Mouse (Mus musculus): ENCODE data around the gene Col4a1. TPM values are rescaled to one million over a fixed set of nuclear protein-coding genes. Genes with fewer than 3 reads are reported as not detected.

Col4a1 gene
- polyA plus RNA-seq, 1 experiment from 2014 or later, result 213 TPM

DNA sequence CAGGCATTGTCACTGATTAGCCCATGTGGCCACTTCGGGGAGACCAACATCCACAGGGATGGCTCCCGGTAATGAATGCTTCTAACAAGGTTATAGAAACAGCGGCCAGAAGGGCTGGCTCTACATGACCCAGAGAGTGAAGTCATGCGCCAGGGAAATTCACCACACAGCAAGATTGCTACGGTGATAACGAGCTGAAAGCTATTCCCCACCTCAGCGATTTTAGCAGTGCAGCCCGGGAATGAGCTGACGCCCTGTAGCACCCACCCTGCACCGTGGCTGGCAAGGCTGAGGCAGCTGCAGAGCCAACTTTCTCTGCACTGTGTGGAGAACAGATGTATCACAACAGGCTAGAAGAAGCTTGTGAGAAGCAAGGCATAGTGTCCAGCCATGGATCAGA, 30.5 kb downstream of the Col4a1 start:
- Histone ChIP-seq H3K36me3 (ENCODE audit: control insufficient read depth, insufficient read depth) (peaks cover 4% of the 10 kb centered on the region; the same call in 1 of the 2 replicates), H3K4me3 (ENCODE audit: low read length) (no peak overlapping the region), H3K4me2 (ENCODE audit: low read depth, low read length) (no peak overlapping the region), H3K9ac (ENCODE audit: low read length) (no peak overlapping the region), H3K27ac (ENCODE audit: low read length) (no peak overlapping the region), H3K27me3 (ENCODE audit: control insufficient read depth, insufficient read depth, low read length) (no peaks in the 10 kb centered on the region), H3K4me1 (ENCODE audit: control insufficient read depth, insufficient read depth, low read length) (peaks cover 59% of the 10 kb centered on the region), H3K9me3 (replicated peaks; ENCODE audit: control insufficient read depth, low read length) (no peaks in the 10 kb centered on the region)
- no peak for ATAC-seq (replicated peaks; ENCODE audit: extremely low read depth, insufficient read depth, low FRiP score)
- WGBS, result 78% methylated on average over 10 of the region's 10 CpGs

- Histone ChIP-seq H3K4me2 (ENCODE audit: low read depth, low read length) (no peak overlapping the region), H3K27ac (ENCODE audit: low read length) (peak overlapping the region; percentile 31; the same call in 1 of the 2 replicates), H3K9ac (ENCODE audit: low read length) (no peak overlapping the region), H3K4me1 (ENCODE audit: control insufficient read depth, insufficient read depth, low read length) (peaks cover 61% of the 10 kb centered on the region), H3K4me3 (ENCODE audit: low read length) (no peak overlapping the region), H3K36me3 (ENCODE audit: control insufficient read depth, insufficient read depth) (peaks cover 4% of the 10 kb centered on the region; the same call in 1 of the 2 replicates), H3K27me3 (ENCODE audit: control insufficient read depth, insufficient read depth, low read length) (no peaks in the 10 kb centered on the region), H3K9me3 (replicated peaks; ENCODE audit: control insufficient read depth, low read length) (no peaks in the 10 kb centered on the region)
- ATAC-seq (replicated peaks; ENCODE audit: extremely low read depth, insufficient read depth, low FRiP score), result no peak
- WGBS, result 78% methylated on average over 10 of the region's 10 CpGs
Observed at GRCm38 (mm10) chr8:11280721-11281268, 31.8 kb downstream of the Col4a1 start.

GRCm38 (mm10) chr8:11279296-11279826, 33.3 kb downstream of the Col4a1 start:
- Histone ChIP-seq H3K27ac (ENCODE audit: low read length) (peak overlapping the region; percentile 53), H3K4me1 (ENCODE audit: control insufficient read depth, insufficient read depth, low read length) (peaks cover 73% of the 10 kb centered on the region), H3K4me2 (ENCODE audit: low read depth, low read length) (peak overlapping the region; percentile 49), H3K9ac (ENCODE audit: low read length) (peak overlapping the region; percentile 45), H3K4me3 (ENCODE audit: low read length) (peak overlapping the region; percentile 9; the same call in 1 of the 2 replicates), H3K9me3 (replicated peaks; ENCODE audit: control insufficient read depth, low read length) (no peaks in the 10 kb centered on the region), H3K36me3 (ENCODE audit: control insufficient read depth, insufficient read depth) (peaks cover 4% of the 10 kb centered on the region; the same call in 1 of the 2 replicates), H3K27me3 (ENCODE audit: control insufficient read depth, insufficient read depth, low read length) (no peaks in the 10 kb centered on the region)
- WGBS, result 52% methylated on average over 20 of the region's 20 CpGs
- ATAC-seq (replicated peaks; ENCODE audit: extremely low read depth, insufficient read depth, low FRiP score), result peak; percentile 33

DNA sequence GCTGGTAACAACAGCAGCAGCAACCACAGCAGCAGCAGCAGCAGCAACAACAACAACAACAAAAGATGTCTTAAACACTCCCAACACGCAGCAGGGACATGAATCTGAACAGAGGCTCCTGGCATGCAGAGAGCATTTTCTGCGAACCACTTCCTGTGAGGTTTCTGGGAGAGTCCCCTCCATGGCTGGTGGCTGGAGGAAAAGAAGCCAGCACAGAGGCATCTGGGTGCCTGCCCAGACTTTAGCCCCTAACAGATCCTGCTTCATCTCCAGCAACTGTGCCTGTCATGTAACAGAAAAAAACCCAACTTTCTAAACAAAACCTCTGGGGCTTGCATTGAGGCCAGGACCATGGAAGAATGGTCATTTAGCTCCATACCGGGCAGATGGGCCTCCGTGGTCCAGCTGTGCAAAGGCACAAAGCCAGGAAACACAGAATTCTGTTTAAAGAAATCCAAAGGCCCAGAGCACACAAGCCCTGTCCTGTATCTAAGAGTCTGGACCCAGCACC, 34.5 kb downstream of the Col4a1 start:
- Histone ChIP-seq H3K4me2 (ENCODE audit: low read depth, low read length) (peak overlapping the region; percentile 1; the same call in 1 of the 2 replicates), H3K27ac (ENCODE audit: low read length) (peak overlapping the region; percentile 53), H3K9ac (ENCODE audit: low read length) (0 out of 2 replicates have a peak overlapping the region, but pooled peaks have one; percentile 21), H3K4me1 (ENCODE audit: control insufficient read depth, insufficient read depth, low read length) (peaks cover 72% of the 10 kb centered on the region), H3K9me3 (replicated peaks; ENCODE audit: control insufficient read depth, low read length) (no peaks in the 10 kb centered on the region), H3K4me3 (ENCODE audit: low read length) (no peak overlapping the region), H3K27me3 (ENCODE audit: control insufficient read depth, insufficient read depth, low read length) (no peaks in the 10 kb centered on the region), H3K36me3 (ENCODE audit: control insufficient read depth, insufficient read depth) (peaks cover 4% of the 10 kb centered on the region; the same call in 1 of the 2 replicates)
- ATAC-seq (replicated peaks; ENCODE audit: extremely low read depth, insufficient read depth, low FRiP score), result no peak
- WGBS, result 33% methylated on average over 4 of the region's 4 CpGs

- Histone ChIP-seq H3K27ac (ENCODE audit: low read length) (peak overlapping the region; percentile 53), H3K4me3 (ENCODE audit: low read length) (no peak overlapping the region), H3K9me3 (replicated peaks; ENCODE audit: control insufficient read depth, low read length) (no peaks in the 10 kb centered on the region), H3K4me2 (ENCODE audit: low read depth, low read length) (no peak overlapping the region), H3K4me1 (ENCODE audit: control insufficient read depth, insufficient read depth, low read length) (peaks cover 73% of the 10 kb centered on the region), H3K9ac (ENCODE audit: low read length) (no peak overlapping the region), H3K36me3 (ENCODE audit: control insufficient read depth, insufficient read depth) (peaks cover 4% of the 10 kb centered on the region; the same call in 1 of the 2 replicates), H3K27me3 (ENCODE audit: control insufficient read depth, insufficient read depth, low read length) (no peaks in the 10 kb centered on the region)
- ATAC-seq (replicated peaks; ENCODE audit: extremely low read depth, insufficient read depth, low FRiP score), result no peak
- WGBS, result 72% methylated on average over 3 of the region's 3 CpGs
Observed at GRCm38 (mm10) chr8:11277602-11278051, 35.0 kb downstream of the Col4a1 start.

- no peaks in the 10 kb centered on the region for H3K36me3 ChIP-seq (ENCODE audit: control insufficient read depth, insufficient read depth)
- H3K27me3 ChIP-seq (ENCODE audit: control insufficient read depth, insufficient read depth, low read length), result no peaks in the 10 kb centered on the region
- H3K4me1 ChIP-seq (ENCODE audit: control insufficient read depth, insufficient read depth, low read length), result peaks cover 83% of the 10 kb centered on the region
- no peak overlapping the region for H3K27ac ChIP-seq (ENCODE audit: low read length)
- ATAC-seq (replicated peaks; ENCODE audit: extremely low read depth, insufficient read depth, low FRiP score), result no peak
- H3K9me3 ChIP-seq (replicated peaks; ENCODE audit: control insufficient read depth, low read length), result no peaks in the 10 kb centered on the region
- WGBS, result 69% methylated on average over 6 of the region's 6 CpGs
- no peak overlapping the region for H3K4me3 ChIP-seq (ENCODE audit: low read length)
- no peak overlapping the region for H3K4me2 ChIP-seq (ENCODE audit: low read depth, low read length)
- H3K9ac ChIP-seq (ENCODE audit: low read length), result no peak overlapping the region; the same call in 1 of the 2 replicates
Observed at GRCm38 (mm10) chr8:11276286-11276685, 36.3 kb downstream of the Col4a1 start.

DNA sequence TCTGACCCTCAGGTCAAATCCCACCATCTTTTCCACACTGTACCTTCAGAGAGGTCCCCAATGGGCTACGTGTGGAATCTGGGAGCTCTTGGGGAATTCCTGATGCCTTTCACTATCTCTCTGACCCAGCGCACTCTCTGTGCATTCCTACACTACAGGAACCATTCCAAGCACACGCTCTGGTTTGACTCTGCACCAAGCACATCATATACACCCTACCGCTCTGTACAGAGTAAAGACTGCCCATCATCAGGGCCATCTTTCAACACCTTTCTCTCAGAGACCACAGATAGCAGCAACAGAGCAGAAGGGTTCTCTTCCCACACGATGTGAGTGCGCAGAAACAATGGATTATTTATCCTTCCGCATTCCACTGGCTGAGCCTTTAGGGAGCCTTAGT, 38.2 kb downstream of the Col4a1 start:
- H3K9me3 ChIP-seq (replicated peaks; ENCODE audit: control insufficient read depth, low read length), result no peaks in the 10 kb centered on the region
- peak overlapping the region; percentile 1; the same call in 1 of the 2 replicates for H3K4me3 ChIP-seq (ENCODE audit: low read length)
- peak overlapping the region; percentile 51 for H3K4me2 ChIP-seq (ENCODE audit: low read depth, low read length)
- peak; percentile 66 for ATAC-seq (replicated peaks; ENCODE audit: extremely low read depth, insufficient read depth, low FRiP score)
- H3K4me1 ChIP-seq (ENCODE audit: control insufficient read depth, insufficient read depth, low read length), result peaks cover 75% of the 10 kb centered on the region
- H3K27me3 ChIP-seq (ENCODE audit: control insufficient read depth, insufficient read depth, low read length), result no peaks in the 10 kb centered on the region
- H3K36me3 ChIP-seq (ENCODE audit: control insufficient read depth, insufficient read depth), result no peaks in the 10 kb centered on the region
- H3K27ac ChIP-seq (ENCODE audit: low read length), result peak overlapping the region; percentile 71
- no peak overlapping the region for H3K9ac ChIP-seq (ENCODE audit: low read length)
- WGBS, result 22% methylated on average over 7 of the region's 7 CpGs

DNA sequence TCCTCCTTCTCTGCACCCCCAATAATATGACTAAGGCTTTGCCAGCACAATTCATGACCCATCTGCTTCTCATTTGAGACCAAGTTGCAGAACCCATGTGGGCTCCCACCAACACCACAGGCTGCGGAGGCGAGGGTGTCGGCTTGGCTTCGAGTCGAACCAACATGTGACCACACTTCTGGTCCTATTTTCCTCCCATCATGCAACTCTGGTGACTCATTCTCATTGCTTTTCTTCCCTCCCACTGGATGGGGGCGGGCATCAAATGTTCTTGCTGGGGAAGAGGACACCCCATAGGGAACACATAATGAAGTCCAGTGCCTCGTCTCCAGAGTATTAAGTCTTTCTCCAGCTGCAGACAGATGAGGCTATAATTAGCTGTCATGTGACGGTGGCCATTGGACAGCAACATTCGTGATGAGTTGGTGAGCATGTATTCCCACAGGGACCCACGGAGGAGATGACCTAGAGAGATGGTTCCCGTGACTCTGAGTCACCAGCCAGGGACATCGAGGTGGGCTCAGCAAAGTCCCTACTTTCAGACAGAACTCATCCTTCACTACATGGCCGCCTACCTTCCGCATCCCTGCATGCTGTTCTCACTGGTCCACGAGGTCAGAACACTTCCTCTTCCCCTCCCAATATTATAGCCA, 39.0 kb downstream of the Col4a1 start:
- WGBS, result 64% methylated on average over 15 of the region's 15 CpGs
- no peak overlapping the region for H3K4me2 ChIP-seq (ENCODE audit: low read depth, low read length)
- no peak overlapping the region for H3K9ac ChIP-seq (ENCODE audit: low read length)
- H3K27me3 ChIP-seq (ENCODE audit: control insufficient read depth, insufficient read depth, low read length), result no peaks in the 10 kb centered on the region
- peak; percentile 29; the same call in 1 of the 2 replicates for ATAC-seq (replicated peaks; ENCODE audit: extremely low read depth, insufficient read depth, low FRiP score)
- peaks cover 68% of the 10 kb centered on the region for H3K4me1 ChIP-seq (ENCODE audit: control insufficient read depth, insufficient read depth, low read length)
- no peaks in the 10 kb centered on the region for H3K36me3 ChIP-seq (ENCODE audit: control insufficient read depth, insufficient read depth)
- H3K27ac ChIP-seq (ENCODE audit: low read length), result peak overlapping the region; percentile 71
- H3K4me3 ChIP-seq (ENCODE audit: low read length), result no peak overlapping the region
- H3K9me3 ChIP-seq (replicated peaks; ENCODE audit: control insufficient read depth, low read length), result no peaks in the 10 kb centered on the region

DNA sequence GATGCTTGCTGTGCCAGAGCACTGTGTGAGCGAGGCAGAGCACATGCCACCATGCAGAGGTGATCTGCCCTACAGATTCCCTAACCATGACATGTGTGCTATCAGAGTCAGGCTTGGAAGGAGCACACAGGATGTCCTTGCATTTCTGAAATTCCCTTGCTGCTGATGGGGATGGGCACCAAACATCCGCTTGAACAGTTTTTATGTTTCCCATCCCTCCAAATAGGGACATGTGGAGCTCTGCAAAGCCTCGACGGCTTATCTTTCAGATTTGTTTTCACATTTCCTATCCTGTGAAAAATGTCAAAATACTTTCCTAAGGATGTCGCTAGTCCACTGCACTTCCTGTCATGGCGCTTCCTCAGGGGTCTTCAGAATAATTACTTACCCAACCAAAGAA, 40.4 kb downstream of the Col4a1 start:
- no peak overlapping the region for H3K4me3 ChIP-seq (ENCODE audit: low read length)
- H3K9ac ChIP-seq (ENCODE audit: low read length), result no peak overlapping the region
- H3K4me1 ChIP-seq (ENCODE audit: control insufficient read depth, insufficient read depth, low read length), result peaks cover 57% of the 10 kb centered on the region
- H3K4me2 ChIP-seq (ENCODE audit: low read depth, low read length), result no peak overlapping the region
- no peaks in the 10 kb centered on the region for H3K27me3 ChIP-seq (ENCODE audit: control insufficient read depth, insufficient read depth, low read length)
- ATAC-seq (replicated peaks; ENCODE audit: extremely low read depth, insufficient read depth, low FRiP score), result no peak
- H3K9me3 ChIP-seq (replicated peaks; ENCODE audit: control insufficient read depth, low read length), result no peaks in the 10 kb centered on the region
- no peaks in the 10 kb centered on the region for H3K36me3 ChIP-seq (ENCODE audit: control insufficient read depth, insufficient read depth)
- H3K27ac ChIP-seq (ENCODE audit: low read length), result peak overlapping the region; percentile 74
- WGBS, result 59% methylated on average over 6 of the region's 6 CpGs
